Mouse (Mus musculus) kidney, adult 2 months (tissue): ENCODE data around the gene Zfp607b.

ENCODE experiments used
- CTCF ChIP-seq: fragments of 200-500 bp; conservative IDR thresholded peaks from 2 replicates; pipeline ENCODE4 v1.5.1; 2011; ENCODE audit warnings: low read depth, mild to moderate bottlenecking, control low read depth, low read length, moderate library complexity, mixed read lengths; ENCODE audit not compliant: insufficient read depth, insufficient read length
- POLR2A ChIP-seq: fragments of 200-500 bp; IDR thresholded peaks from one replicate; pipeline ENCODE4 v1.6.1; 2011; ENCODE audit warnings: low read depth, low read length, control low read depth

- TF ChIP-seq POLR2A (no peak), CTCF (no peak)
Observed at GRCm38 (mm10) chr7:27731946-27732345, 42.8 kb downstream of the Zfp607b start.
